Mouse (Mus musculus): Measurements from ENCODE around the gene A730015C16Rik.

A730015C16Rik gene

GRCm38 (mm10) chr4:108830698-108831097, 17.7 kb downstream of the A730015C16Rik start:
- no peak for DNase-seq (ENCODE audit: low spot score)

- DNase-seq (ENCODE audit: low spot score), result no peak
These were observed 21.8 kb downstream of the A730015C16Rik start for GRCm38 (mm10) chr4:108826643-108827042.

- DNase-seq (ENCODE audit: low spot score), result no peak
These were observed 22.3 kb downstream of the A730015C16Rik start for GRCm38 (mm10) chr4:108826096-108826495.

GRCm38 (mm10) chr4:108825677-108826076, 22.7 kb downstream of the A730015C16Rik start:
- DNase-seq (ENCODE audit: low spot score), result no peak

- DNase-seq (ENCODE audit: low spot score), result no peak
These were observed 36.9 kb downstream of the A730015C16Rik start for GRCm38 (mm10) chr4:108811550-108811949.

GRCm38 (mm10) chr4:108811142-108811541, 37.3 kb downstream of the A730015C16Rik start:
- no peak for DNase-seq (ENCODE audit: low spot score)

GRCm38 (mm10) chr4:108803535-108803934, 44.9 kb downstream of the A730015C16Rik start:
- no peak for DNase-seq (ENCODE audit: low spot score)

GRCm38 (mm10) chr4:108798083-108798830, 50.2 kb downstream of the A730015C16Rik start:
- DNase-seq (ENCODE audit: low spot score), result peak; percentile 73

Data from layer of hippocampus, adult 9-10 months (tissue).